Mouse (Mus musculus): ENCODE results near the gene Trak1. TPM values are rescaled to one million over a fixed set of nuclear protein-coding genes. Genes with fewer than 3 reads are reported as not detected.
A peak's percentile ranks its signal among the peaks of the same experiment; 100 is the strongest.

Gene Trak1
- total RNA-seq, 2 experiments from 2014 or later, result 305 to 315 TPM

DNA sequence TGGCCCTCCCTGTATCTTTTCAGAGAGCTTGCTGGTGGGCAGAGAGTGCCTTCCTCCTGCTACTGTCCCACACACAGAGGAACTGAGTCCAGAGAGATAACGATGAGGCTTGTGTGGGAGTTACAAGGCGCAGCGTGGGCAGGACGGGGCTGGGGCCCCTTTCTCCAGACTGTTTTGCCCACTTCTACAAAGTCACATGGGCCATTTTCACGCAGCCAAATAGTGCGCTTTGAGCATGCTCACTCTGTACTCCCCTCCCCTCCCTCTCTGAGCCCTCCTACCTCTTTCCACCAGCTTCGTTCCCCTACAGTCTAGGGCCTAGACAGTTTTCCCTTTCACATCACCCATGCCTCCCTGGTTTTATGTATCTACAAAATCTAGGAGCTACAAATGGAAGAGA lies 87.3 kb downstream of the Trak1 start:
- intact Hi-C loops (cut with DNase I), result loop anchor here (5.0 kb wide), 2 partner anchors 58 to 223 kb away; no protein-coding TSS in a partner anchor
- no peak for DNase-seq

DNA sequence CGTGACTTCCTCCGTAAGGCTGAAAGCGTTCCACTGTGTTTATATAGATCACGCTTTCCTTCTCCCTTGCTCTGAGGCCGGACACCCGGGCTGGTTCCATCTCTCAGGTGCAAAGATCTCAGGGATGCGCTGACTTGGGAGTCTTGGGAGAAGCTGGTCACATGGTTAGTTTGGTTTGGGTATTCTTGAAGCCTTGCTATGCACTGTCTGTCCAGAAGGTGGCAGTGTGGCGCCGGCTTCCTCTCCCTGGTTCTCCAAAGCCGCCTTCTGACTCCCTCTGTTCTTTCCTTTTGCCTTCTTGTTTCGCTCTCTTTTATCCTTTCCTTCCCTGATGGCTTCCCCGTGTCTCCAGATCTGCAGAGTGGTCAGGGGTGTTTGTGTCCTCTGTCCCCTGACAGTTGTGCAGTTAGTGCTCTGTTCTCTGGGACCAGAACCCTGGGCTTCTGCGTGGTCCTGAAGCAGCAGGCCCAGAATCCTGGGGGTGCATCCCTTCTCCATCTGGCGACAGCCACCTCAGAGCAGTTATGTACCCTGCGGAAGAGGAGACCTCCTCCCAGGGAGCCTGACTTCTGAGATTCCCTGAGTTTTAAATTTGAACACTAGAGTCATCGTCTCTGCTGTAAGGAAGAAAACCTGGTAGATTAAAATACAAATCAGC lies 87.9 kb downstream of the Trak1 start:
- intact Hi-C loops (cut with DNase I), result loop anchor here (5.0 kb wide), 1 partner anchor 57 kb away; no protein-coding TSS in a partner anchor
- DNase-seq, result peak; percentile 85 to 89

DNA sequence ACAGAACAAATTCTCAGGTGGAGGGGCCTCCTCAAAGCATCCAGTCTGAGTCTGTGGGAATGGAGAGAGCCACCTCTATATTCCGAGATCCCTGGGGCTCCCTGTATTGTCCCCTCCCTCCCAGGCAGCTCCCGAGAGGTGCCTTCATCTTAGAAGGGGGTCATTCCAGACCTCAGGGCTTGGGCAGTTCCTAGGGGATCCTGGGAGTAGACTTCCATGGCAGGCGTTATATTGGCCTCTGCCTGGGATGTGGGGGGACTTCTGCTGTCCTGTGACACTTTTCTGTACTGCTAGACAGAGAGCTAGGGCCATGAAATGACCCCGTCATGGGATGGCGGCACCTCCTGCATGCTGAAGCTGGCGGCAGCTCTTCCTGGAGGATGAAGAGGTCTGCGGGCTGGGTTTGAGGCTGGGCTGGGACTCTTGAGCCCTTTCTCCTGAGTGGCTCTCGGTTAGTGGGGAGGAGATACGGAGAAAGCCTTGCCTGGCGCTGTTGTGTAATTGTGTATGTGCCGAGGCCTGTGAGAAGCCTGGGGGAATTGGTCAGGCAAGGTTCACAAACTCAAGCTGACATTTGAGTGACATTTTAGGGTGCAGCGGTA lies 88.5 kb downstream of the Trak1 start:
- intact Hi-C loops (cut with DNase I), result loop anchor here (5.0 kb wide), 1 partner anchor 56 kb away; no protein-coding TSS in a partner anchor

DNA sequence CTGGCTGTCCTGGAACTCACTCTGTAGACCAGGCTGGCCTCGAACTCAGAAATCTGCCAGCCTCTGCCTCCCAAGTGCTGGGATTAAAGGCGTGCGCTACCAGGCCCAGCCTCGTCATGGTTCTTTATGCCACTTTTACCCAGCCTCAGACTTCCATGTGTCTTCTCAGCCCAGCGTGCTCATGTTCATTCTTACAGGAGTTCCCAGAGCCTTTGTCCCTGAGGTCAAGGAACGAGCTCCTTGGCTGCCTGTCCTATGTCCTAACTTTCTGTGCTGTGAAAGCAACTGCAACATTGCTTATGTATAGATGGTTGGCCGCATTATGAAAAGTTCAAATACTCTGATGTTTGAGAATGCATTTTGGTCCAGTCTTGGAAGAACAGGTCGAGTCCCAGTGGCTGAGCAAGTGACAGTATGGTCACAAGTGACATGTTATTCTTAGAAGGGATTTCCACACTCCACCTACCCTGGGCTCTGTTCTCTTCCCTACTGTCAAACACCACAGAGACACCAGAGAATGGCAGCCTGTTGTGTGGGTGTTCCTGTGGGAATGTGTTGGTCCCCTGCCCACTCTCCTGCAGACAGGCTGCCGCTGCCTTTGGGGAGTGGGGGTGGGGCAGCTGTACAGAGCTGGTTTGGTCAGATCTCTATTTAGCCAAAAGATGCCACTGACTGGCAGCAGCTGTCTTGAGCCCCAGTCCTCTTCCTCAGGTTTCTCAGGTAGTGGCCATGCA lies 90.4 kb downstream of the Trak1 start:
- intact Hi-C loops (cut with DNase I), result loop anchor here (5.0 kb wide), 1 partner anchor 55 kb away; no protein-coding TSS in a partner anchor
- DNase-seq, result no peak

More for the DNA sequence above, 88.5 kb downstream of the Trak1 start:
- DNase-seq, result no peak

DNA sequence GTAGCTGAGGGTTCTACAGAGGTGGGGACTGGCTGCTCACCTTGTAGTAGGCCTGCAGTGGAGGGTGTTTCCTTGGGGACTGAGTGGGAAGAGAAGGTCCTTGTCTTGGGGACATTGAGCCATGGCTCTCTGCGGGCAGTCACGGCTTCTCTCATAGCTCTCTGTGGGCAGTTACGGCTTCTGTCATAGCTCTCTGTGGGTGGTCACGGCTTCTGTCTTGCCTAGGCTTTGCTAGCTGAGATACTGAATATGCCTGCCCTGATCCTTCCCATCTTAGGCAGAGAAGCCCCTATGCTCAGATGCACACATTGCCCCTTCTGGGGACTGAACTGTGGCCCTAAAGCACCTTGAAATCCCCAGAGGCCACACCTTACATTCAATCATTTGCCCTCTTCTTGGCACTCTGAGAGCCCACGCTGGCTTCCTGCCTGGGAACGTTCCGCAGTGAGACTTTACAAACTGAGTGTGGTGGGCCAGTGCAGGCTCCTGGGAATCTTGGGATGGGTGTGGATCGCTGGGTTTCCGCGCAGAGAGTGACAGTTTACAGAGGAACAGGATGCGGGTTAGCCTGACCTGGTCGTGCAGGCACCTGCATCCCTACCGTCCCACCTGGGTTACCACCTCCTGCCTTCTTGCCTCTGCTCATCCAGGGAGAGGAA lies 91.1 kb downstream of the Trak1 start:
- no peak for DNase-seq
- intact Hi-C loops (cut with DNase I), result loop anchor here (5.0 kb wide), 1 partner anchor 54 kb away; no protein-coding TSS in a partner anchor

DNA sequence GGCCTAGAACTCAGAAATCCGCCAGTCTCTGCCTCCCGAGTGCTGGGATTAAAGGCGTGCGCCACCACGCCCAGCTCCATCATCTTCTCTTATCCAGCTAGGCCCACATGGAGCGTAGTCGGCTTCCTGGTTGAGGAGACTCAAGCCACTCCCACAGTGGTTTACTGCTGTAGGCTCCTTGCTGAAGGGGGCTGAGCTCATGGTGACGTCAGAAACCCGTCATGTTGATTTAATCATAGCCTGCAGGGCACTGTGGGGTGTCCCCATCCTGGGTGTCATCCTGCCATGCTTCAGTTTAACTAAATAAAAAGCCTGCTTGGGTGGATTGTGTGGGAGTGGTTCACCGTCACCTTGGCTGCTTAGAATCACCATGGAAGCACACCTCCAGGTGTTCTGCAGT lies 92.0 kb downstream of the Trak1 start:
- intact Hi-C loops (cut with DNase I), result loop anchor here (5.0 kb wide), 1 partner anchor 53 kb away; no protein-coding TSS in a partner anchor
- DNase-seq, result no peak

DNA sequence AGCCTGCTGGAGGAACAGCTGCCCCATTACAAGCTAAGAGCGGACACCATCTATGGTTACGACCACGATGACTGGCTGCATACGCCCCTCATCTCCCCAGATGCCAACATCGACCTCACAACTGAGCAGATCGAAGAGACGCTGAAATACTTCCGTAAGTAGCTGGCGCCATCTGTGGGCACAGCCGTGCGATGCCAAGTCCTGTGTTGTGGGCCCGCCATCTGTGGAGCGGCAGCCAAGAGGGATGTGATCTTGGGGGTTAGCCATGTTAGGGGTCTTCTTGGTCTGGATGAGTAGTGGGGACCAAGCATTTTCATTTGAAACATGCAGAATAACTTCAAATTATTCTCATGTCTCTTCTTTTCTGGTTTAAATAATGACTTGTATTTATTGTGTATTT lies 94.6 kb downstream of the Trak1 start:
- intact Hi-C loops (cut with DNase I), result loop anchor here (2.0 kb wide), 1 partner anchor 63 kb away; no protein-coding TSS in a partner anchor
- DNase-seq, result no peak

DNA sequence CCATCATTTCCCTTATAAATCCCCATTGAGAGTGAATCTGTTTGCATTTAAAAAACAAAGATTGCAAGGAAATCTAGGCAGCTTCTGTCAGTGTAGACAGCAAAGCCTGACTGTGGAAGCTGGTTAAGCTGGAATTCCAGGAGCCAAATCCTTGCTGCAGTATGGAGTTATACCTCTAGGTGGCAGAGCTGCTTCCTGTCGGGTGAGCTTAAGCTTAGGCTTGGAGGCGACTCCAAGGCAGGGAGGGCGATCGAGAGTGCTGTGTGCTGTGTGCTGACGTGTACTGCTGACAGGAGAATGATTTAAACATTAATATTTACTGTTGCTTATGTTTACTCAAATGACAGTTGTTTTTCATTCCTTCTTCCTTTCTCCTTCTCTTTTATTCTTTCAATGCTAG lies 95.1 kb downstream of the Trak1 start:
- DNase-seq, result peak; percentile 73 to 76
- intact Hi-C loops (cut with DNase I), result loop anchor here (2.0 kb wide), 1 partner anchor 62 kb away; no protein-coding TSS in a partner anchor

DNA sequence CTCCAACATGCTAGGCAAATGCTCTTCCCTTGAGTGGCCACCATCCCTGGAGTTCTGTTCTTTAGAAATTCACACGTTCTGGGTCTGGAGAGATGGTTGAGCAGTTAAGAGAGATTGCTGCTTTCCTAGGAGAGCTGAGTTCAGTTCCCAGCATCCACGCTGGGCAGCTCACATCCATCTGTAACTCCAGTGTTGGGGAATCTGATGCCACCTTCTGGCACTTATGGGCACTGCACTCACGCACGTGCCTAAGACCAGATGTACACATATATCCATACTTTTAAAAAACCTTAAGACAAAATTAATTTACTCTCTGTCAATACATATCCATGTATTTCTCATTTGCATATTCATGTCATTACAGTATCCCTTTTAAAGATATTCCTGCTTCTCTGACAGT lies 95.8 kb downstream of the Trak1 start:
- DNase-seq, result no peak
- intact Hi-C loops (cut with DNase I), result loop anchor here (2.0 kb wide), 1 partner anchor 62 kb away; no protein-coding TSS in a partner anchor

DNA sequence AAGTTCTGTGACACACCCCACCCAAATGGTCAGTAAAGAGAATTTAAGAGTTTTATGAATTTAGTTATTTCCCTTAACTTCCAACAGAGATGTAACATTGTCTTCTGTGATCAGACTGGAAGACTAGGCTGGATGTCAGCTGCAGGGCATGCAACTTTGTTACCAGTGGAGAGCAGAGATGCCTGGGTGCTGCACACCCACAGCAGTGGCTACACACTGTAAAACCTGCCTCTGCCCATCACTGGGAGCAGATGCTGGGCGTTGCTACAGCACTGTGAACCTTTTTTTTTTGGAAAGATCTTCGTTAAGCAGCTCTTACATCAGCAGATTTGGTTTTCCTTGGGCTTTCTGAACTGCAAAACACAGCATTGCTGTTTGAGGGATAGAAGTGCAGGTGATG lies 97.6 kb downstream of the Trak1 start:
- no peak for DNase-seq
- intact Hi-C loops (cut with DNase I), result no loop called here

DNA sequence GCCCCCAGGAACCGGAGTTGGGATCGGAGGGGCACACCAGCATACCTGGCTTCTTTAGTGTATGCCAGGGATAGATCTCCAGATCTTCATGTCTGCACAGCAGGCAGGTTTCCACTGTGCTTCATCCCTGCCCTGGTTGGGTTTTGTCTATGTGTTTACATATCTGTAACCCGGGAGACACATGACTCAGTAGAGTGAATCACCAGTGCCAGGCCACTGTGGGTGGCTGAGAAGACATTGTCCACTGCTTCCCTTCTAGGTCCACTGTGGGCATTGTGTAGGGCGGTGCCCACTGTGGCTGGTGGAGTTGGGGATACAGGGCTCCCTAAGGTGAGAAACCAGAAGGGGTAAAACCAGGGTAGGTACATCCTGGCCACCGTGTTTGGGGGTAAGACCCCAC lies 98.5 kb downstream of the Trak1 start:
- intact Hi-C loops (cut with DNase I), result loop anchor here (2.0 kb wide), 1 partner anchor 37 kb away; no protein-coding TSS in a partner anchor
- DNase-seq, result no peak

DNA sequence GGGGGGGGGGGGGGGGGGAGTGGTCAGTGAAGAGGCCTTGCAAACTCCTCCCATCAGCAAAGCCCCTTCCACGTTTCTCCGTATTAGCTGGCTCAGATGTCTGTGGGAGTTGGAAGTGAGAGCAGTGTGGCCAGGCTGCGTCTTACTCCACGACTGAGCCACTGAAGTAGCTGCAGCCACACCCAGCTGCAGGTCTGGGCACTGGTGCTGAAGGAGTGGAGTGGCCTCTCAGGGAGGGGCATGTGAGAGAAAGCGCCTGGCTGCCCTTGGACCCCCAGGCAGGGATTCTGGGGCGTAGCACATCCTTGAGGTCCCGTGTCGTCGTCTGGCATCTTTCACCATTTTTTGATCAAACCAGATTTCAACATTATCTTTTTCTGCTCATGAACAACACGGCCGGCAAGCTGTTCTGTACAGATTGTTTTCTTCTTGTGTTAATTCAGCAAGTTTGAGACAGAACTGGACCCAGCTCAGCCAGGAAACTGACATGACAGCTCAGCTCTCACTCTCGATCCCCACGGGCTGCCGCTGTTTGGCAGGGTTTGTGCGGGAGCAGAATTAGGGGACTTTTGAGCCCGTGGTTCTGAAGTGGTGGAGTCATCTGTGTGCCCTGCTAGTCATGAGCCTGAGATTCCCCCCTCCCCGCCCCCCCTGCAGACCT lies 100.9 kb downstream of the Trak1 start:
- peak in 1 of 2 experiments; percentile 38 for DNase-seq
- intact Hi-C loops (cut with DNase I), result no loop called here

DNA sequence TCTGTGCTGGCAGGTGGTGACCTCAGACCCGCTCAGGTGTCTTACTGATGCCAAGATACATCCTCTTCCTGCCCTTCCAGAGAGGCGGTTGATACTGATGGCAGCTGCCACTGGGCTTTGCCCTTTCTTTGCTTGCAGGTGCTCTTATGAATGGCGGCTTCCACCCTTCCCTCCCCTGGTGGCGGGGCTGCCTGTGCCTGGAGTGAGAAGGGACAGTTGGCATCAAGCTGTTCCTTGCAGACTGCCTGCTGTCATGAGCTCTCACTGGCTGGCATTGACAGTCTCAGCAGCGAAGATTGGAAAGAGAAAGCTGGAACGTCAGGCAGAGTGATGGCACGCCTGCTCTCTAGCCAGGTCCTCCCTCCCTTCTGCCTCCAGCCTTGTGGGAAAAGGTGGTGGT lies 101.5 kb downstream of the Trak1 start:
- peak in 1 of 2 experiments; percentile 24 for DNase-seq
- intact Hi-C loops (cut with DNase I), result no loop called here

DNA sequence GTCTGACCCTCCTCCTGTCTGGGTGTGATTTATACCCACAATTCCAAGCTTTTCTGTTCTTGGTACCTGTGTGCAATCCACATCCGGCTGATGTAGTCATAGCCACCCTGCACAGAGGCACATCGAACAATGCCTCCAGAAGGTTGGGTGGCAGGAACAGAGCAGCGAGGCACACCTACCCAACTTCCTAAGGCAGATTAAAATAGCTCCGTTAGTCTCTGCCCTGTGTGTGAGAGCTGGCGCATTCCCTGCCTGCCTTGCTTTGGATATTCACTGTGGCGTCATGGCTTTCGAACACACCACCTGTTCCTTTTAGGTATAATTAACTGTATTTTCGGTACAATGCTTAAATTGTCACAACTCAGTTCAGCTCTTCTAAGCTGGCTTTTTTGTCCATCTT lies 103.3 kb downstream of the Trak1 start:
- intact Hi-C loops (cut with DNase I), result no loop called here
- DNase-seq, result no peak

DNA sequence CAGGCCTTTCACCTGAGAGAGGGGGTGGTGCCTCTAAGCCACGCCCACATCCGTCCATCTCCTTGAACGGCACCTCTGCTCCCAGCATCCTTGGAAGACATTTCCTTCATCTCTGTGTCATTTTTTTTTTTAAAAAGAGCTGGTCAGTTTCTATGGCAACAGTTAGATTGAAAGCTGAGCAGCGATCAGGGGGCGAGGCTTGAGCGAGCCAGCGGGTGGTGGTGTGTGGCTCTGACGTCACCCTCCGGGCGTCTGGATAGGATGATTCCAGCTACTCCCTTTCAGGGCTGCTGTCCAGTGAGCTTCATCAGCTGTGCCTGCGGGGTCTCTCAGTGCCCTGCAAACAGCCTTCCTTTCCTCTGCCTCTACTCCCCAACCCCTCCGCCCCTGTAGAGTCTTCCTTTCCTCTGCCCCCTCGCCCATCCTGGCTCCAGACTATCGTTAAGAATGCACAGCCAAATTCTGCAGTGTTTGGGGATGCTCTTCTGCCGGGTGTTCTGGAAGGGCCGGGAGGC lies 105.9 kb downstream of the Trak1 start:
- DNase-seq, result no peak

DNA sequence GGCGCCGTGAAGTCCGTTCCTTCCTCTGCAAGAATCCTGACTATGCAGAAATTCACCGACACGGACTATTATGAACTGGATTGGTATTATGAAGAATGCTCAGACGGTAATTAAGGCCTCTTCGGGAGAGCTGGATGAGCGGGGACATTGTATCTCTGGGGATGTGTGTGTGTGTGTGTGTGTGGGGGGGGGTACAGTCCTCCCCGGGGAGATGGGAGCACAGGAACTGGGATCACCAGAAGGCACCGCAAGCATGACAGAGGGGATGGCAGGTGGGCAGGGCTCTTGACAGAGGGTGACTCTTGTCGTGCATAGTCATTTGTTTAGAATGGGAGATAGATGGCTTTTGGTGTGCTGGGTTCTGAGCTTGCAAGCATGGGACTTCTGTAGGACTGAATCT lies 106.4 kb downstream of the Trak1 start:
- DNase-seq, result no peak
- intact Hi-C loops (cut with DNase I), result no loop called here

More for the DNA sequence above, 105.9 kb downstream of the Trak1 start:
- intact Hi-C loops (cut with DNase I), result no loop called here

DNA sequence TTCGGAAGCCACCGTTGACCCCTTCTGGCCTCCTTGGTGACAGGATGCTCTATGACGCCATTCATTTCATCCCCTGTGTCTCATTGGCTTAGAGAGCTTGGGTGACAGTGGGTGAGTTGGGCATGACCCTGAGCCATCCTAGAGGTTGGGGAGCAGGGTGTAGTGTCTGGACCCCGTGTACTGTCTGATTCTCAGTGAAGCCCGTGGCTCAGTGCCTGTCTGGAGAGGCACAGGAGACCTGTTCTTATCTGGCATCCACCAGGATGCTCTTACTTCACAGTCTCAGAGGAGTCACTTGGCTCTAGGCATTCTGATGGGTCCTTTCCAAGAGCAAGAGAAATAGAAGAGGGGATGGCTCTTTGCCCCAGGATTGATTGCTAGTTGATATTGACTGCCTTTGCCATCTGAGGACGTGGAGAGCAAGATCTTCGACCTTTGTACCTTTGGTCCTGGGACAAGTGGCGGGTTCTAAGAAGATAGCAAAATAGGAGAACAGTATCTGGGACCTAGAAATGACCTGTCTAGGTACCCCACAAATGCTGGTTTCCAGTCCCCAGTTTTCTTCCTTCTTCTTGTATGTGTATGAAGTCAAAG lies 107.9 kb downstream of the Trak1 start:
- no peak for DNase-seq
- intact Hi-C loops (cut with DNase I), result no loop called here

DNA sequence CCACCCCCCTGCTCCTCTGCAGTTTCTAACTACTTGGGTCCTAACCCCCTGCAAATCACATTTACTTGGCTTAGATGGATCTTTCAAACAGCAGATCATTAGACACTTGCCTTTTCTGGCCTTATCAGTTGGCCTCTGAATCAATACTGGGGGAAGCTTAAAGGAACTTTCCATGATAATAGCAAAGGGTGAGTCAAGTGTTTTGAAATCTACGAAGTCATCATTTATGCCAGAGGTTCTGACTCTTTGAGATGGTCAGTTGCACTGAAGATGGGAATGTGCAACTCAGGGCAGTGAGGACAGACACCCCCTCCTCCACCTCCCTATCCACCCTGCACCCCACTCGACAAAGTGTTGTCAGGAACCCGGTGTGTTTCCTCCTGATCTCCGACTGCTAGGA lies 108.5 kb downstream of the Trak1 start:
- intact Hi-C loops (cut with DNase I), result no loop called here

DNA sequence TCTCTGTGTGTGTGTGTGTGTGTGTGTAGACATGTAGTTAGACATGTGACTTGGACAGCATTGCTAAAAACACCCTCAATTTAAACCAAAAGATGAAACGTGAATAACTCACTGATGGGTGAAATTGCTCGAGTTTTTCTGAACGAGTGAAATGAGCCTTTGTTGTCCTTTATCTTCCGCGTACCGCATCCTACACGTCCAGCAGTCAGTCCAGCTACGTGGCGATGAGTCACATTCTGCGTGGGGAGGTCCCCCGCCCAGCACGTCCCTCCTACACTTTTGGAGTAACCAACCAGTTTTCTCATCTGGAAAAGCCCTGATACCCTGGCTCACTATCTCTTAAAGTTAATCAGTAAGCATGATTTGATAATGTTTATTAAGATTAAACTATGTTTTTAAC lies 116.9 kb downstream of the Trak1 start:
- DNase-seq, result no peak
- intact Hi-C loops (cut with DNase I), result no loop called here

More for the DNA sequence above, 108.5 kb downstream of the Trak1 start:
- no peak for DNase-seq

All from heart, postnatal 36 days (tissue).